Mouse (Mus musculus): ENCODE measurements around the gene Aldh3b1. TPM values are rescaled to one million over a fixed set of nuclear protein-coding genes. Genes with fewer than 3 reads are reported as not detected.

Gene Aldh3b1
- total RNA-seq, 4 experiments from 2014 or later: 3.4 to 5.5 (median 5.1) TPM

GRCm38 (mm10) chr19:3913692-3914091, 15.9 kb downstream of the Aldh3b1 start:
- no peak for DNase-seq (ENCODE audit: low spot score in 2 of 2)

GRCm38 (mm10) chr19:3912337-3913204, 17.0 kb downstream of the Aldh3b1 start, which contains the start of gene Ndufs8:
Gene Ndufs8 (minus strand): TSS chr19:3912774.
- DNase-seq (ENCODE audit: low spot score in 2 of 2): peak; percentile 88 to 98

- no peak for DNase-seq (ENCODE audit: low spot score in 2 of 2)
Measured at GRCm38 (mm10) chr19:3910206-3910605, 19.4 kb downstream of the Aldh3b1 start.

GRCm38 (mm10) chr19:3907876-3908660, 21.5 kb downstream of the Aldh3b1 start:
- no peak for DNase-seq (ENCODE audit: low spot score in 2 of 2)

- peak in 1 of 2 experiments; percentile 41 for DNase-seq (ENCODE audit: low spot score in 2 of 2)
Measured at GRCm38 (mm10) chr19:3906795-3907786, 22.5 kb downstream of the Aldh3b1 start, which contains the start of gene Tcirg1. Gene Tcirg1 (minus strand): TSS chr19:3907133.

GRCm38 (mm10) chr19:3906326-3906725, 23.3 kb downstream of the Aldh3b1 start:
- no peak for DNase-seq (ENCODE audit: low spot score in 2 of 2)

GRCm38 (mm10) chr19:3905261-3905969, 24.2 kb downstream of the Aldh3b1 start:
- no peak for DNase-seq (ENCODE audit: low spot score in 2 of 2)

- DNase-seq (ENCODE audit: low spot score in 2 of 2): no peak
Measured at GRCm38 (mm10) chr19:3904363-3904675, 25.3 kb downstream of the Aldh3b1 start.

- no peak for DNase-seq (ENCODE audit: low spot score in 2 of 2)
Measured at GRCm38 (mm10) chr19:3903648-3904362, 25.8 kb downstream of the Aldh3b1 start.

GRCm38 (mm10) chr19:3902966-3903365, 26.6 kb downstream of the Aldh3b1 start:
- no peak for DNase-seq (ENCODE audit: low spot score in 2 of 2)

GRCm38 (mm10) chr19:3899618-3900017, 30.0 kb downstream of the Aldh3b1 start:
- no peak for DNase-seq (ENCODE audit: low spot score in 2 of 2)

GRCm38 (mm10) chr19:3898952-3899351, 30.7 kb downstream of the Aldh3b1 start:
- DNase-seq (ENCODE audit: low spot score in 2 of 2): no peak

GRCm38 (mm10) chr19:3897557-3897956, 32.1 kb downstream of the Aldh3b1 start:
- no peak for DNase-seq (ENCODE audit: low spot score in 2 of 2)

- no peak for DNase-seq (ENCODE audit: low spot score in 2 of 2)
Measured at GRCm38 (mm10) chr19:3896208-3896607, 33.4 kb downstream of the Aldh3b1 start.

GRCm38 (mm10) chr19:3895171-3895631, 34.4 kb downstream of the Aldh3b1 start:
- no peak for DNase-seq (ENCODE audit: low spot score in 2 of 2)

- DNase-seq (ENCODE audit: low spot score in 2 of 2): no peak
Measured at GRCm38 (mm10) chr19:3894294-3894693, 35.3 kb downstream of the Aldh3b1 start.

GRCm38 (mm10) chr19:3893545-3894116, 36.0 kb downstream of the Aldh3b1 start:
- no peak for DNase-seq (ENCODE audit: low spot score in 2 of 2)

GRCm38 (mm10) chr19:3890181-3890580, 39.4 kb downstream of the Aldh3b1 start:
- DNase-seq (ENCODE audit: low spot score in 2 of 2): no peak

GRCm38 (mm10) chr19:3889096-3889495, 40.5 kb downstream of the Aldh3b1 start:
- DNase-seq (ENCODE audit: low spot score in 2 of 2): no peak

Measured in left cerebral cortex, adult 8-10 months (tissue).